Mouse (Mus musculus) limb, embryonic 13.5 days (tissue): Measurements from ENCODE around the gene Pou2f2. TPM values are rescaled to one million over a fixed set of nuclear protein-coding genes. Genes with fewer than 3 reads are reported as not detected.

Experiments used
- ATAC-seq: fragments of 200-750 bp; cut with Nextera tagmentation; 2 replicates; pipeline ENCODE4 v1.8.0; 2017; ENCODE audit warnings: low read depth, moderate number of reproducible peaks, moderate TSS enrichment; ENCODE audit not compliant: low FRiP score
- H3K27ac ChIP-seq: fragments of 300-500 bp; sonication (generic); 2 replicates; pipeline ENCODE4 v1.5.1; 2015; ENCODE audit warnings: inconsistent platforms, mild to moderate bottlenecking, moderate library complexity
- H3K27me3 ChIP-seq: fragments of 300-500 bp; sonication (generic); 2 replicates; pipeline ENCODE4 v1.6.1; 2015; ENCODE audit warnings: mild to moderate bottlenecking, inconsistent platforms
- H3K36me3 ChIP-seq: fragments of 300-500 bp; sonication (generic); 2 replicates; pipeline ENCODE4 v1.6.1; 2015; ENCODE audit warnings: inconsistent platforms, mild to moderate bottlenecking, moderate library complexity
- H3K4me1 ChIP-seq: fragments of 300-500 bp; sonication (generic); 2 replicates; pipeline ENCODE4 v1.6.1; 2015; ENCODE audit warnings: inconsistent platforms
- H3K4me2 ChIP-seq: fragments of 300-500 bp; sonication (generic); replicated peaks from 2 replicates; pipeline ENCODE4 v1.6.1; 2015; ENCODE audit warnings: inconsistent platforms, mild to moderate bottlenecking, moderate library complexity
- H3K4me3 ChIP-seq: fragments of 300-500 bp; sonication (generic); 2 replicates; pipeline ENCODE4 v1.5.1; 2015; ENCODE audit warnings: moderate library complexity, mild to moderate bottlenecking, inconsistent platforms
- H3K9ac ChIP-seq: fragments of 300-500 bp; sonication (generic); 2 replicates; pipeline ENCODE4 v1.6.1; 2015; ENCODE audit warnings: mild to moderate bottlenecking, inconsistent platforms
- H3K9me3 ChIP-seq: fragments of 300-500 bp; sonication (generic); 2 replicates; pipeline ENCODE4 v1.6.1; 2016; ENCODE audit warnings: inconsistent platforms
- WGBS: fragments of 180-500 bp; shearing (Covaris S2); methylation state at CpG from one replicate; pipeline ENCODE4 v1.1.7; 2015; 5-methylcytosine and 5-hydroxymethylcytosine counted together
- polyA plus RNA-seq: library from polyadenylated mRNA; unstranded; fragments of >200 nt; fragmentation: Nextera tagmentation; extraction: Ambion mirVana; gene quantifications from 2 replicates; pipeline ENCODE4 v1.2.1, GENCODE M21; 2015

Gene Pou2f2
- polyA plus RNA-seq, 1 experiment from 2014 or later, result 2.0 TPM

DNA sequence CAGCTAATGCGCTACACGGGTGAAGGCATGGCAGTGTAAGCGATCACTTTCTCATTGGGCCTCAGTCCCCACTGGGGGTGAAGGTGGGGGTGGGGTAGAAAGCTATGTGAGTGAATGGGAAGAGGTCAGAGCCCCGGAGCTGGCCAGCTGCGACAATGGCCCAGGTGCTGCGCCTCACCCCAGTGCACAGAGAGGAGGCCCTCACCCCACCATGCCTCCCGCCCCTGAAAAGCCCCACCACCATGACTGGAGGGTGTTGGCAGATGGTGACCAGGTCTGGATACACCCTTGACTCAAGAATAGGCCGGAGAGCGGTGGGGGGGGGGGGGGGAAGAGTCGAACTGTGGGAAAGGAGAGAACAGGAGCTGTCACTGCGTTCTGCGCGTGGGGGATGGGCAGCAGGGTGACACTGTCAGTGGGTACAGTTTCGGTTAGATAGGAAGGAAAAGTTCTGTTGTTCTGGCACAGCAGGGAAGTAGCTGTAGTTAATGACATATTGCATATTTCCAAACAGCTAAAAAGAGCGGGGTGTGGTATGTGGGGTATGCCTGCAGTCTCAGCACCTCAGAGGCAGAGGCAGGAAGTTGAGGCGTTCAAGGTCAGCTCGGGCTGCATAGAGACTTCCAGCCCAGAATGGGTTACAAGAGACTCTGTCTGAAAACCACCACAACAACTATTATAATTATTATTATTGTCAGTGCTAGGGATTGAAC is 72.6 kb downstream of the Pou2f2 start:
- no peak overlapping the region for H3K4me2 ChIP-seq
- 0 out of 2 replicates have a peak, but pooled peaks have one; percentile 34 for ATAC-seq
- whole genome bisulfite sequencing, result 55% methylated on average over 16 of the region's 17 CpGs

GRCm38 (mm10) chr7:25105411-25106160 is 73.9 kb downstream of the Pou2f2 start:
- Histone ChIP-seq H3K4me3 (no peak overlapping the region), H3K4me2 (no peak overlapping the region), H3K27ac (no peak overlapping the region), H3K36me3 (no peaks in the 10 kb centered on the region), H3K9ac (no peak overlapping the region), H3K27me3 (no peaks in the 10 kb centered on the region), H3K4me1 (no peaks in the 10 kb centered on the region), H3K9me3 (no peaks in the 10 kb centered on the region)
- WGBS, result 26% methylated on average over 17 of the region's 17 CpGs
- peak; percentile 16; the same call in 1 of the 2 replicates for ATAC-seq

More for the DNA sequence above, 72.6 kb downstream of the Pou2f2 start:
- Histone ChIP-seq H3K27me3 (no peaks in the 10 kb centered on the region), H3K27ac (no peak overlapping the region), H3K4me1 (no peaks in the 10 kb centered on the region), H3K9ac (no peak overlapping the region), H3K4me3 (no peak overlapping the region), H3K9me3 (no peaks in the 10 kb centered on the region), H3K36me3 (no peaks in the 10 kb centered on the region)

DNA sequence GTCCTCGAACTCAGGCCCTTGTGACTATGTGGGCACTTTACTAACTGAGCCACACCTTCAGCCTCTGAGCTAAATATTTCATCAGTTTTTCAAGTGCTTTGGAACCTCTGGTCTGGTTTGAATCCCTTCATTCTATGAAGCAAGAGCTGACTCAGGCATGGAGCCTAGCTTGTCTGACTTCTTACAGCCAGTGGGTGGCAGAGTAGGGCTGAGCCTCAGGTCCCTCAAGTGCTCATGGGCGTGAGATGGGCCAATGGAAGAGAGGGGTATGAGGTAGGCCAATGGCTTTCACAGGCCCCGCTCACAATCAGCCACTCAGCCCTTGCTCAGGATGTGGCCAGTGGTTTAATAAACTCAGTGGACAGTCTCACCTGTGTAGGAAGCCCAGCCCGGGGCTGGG is 79.9 kb downstream of the Pou2f2 start:
- Histone ChIP-seq H3K36me3 (no peaks in the 10 kb centered on the region), H3K27ac (no peak overlapping the region), H3K27me3 (peaks cover 3% of the 10 kb centered on the region; the same call in 1 of the 2 replicates), H3K9ac (no peak overlapping the region), H3K9me3 (no peaks in the 10 kb centered on the region), H3K4me3 (no peak overlapping the region), H3K4me1 (no peaks in the 10 kb centered on the region), H3K4me2 (no peak overlapping the region)
- no peak for ATAC-seq
- whole genome bisulfite sequencing, result 40% methylated on average over 4 of the region's 4 CpGs

DNA sequence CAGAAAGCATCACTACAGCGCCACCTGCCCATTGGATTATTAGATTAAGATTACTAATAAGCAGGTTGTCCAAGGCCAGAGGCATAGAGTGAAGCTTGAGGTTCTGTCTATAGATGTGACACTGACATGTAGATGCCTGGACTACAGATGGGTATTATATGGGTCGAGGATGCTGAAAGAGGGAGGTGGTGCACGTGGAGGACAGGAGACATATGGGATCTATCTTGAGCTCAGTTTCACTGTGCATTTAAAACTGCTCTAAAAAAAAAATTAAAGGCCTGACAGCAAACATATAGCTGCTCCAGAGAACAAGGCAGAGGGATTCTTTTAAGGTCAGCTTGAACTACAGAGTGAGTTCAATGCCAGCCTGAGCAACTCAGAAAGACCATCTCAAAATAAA is 81.4 kb downstream of the Pou2f2 start:
- no peak overlapping the region for H3K27ac ChIP-seq
- ATAC-seq, result no peak
- H3K4me2 ChIP-seq, result no peak overlapping the region
- H3K9ac ChIP-seq, result no peak overlapping the region
- 69% methylated on average over 3 of the region's 3 CpGs for WGBS
- H3K4me3 ChIP-seq, result no peak overlapping the region
- H3K9me3 ChIP-seq, result no peaks in the 10 kb centered on the region
- H3K27me3 ChIP-seq, result peaks cover 3% of the 10 kb centered on the region; the same call in 1 of the 2 replicates
- H3K4me1 ChIP-seq, result peaks cover 4% of the 10 kb centered on the region; the same call in 1 of the 2 replicates
- H3K36me3 ChIP-seq, result no peaks in the 10 kb centered on the region

GRCm38 (mm10) chr7:25089875-25090274 is 89.7 kb downstream of the Pou2f2 start:
- Histone ChIP-seq H3K9me3 (no peaks in the 10 kb centered on the region), H3K4me3 (no peak overlapping the region), H3K4me1 (peaks cover 23% of the 10 kb centered on the region), H3K9ac (peak overlapping the region; percentile 19; the same call in 1 of the 2 replicates), H3K27me3 (0 out of 2 replicates have a peak, but pooled peaks cover 3% of the 10 kb centered on the region), H3K36me3 (peaks cover 16% of the 10 kb centered on the region), H3K27ac (no peak overlapping the region), H3K4me2 (no peak overlapping the region)
- 39% methylated on average over 10 of the region's 10 CpGs for WGBS
- ATAC-seq, result no peak

GRCm38 (mm10) chr7:25088968-25089367 is 90.6 kb downstream of the Pou2f2 start:
- Histone ChIP-seq H3K27ac (no peak overlapping the region), H3K4me2 (peak overlapping the region; percentile 14; the same call in 1 of the 2 replicates), H3K27me3 (0 out of 2 replicates have a peak, but pooled peaks cover 3% of the 10 kb centered on the region), H3K4me3 (no peak overlapping the region), H3K9me3 (no peaks in the 10 kb centered on the region), H3K36me3 (peaks cover 25% of the 10 kb centered on the region), H3K4me1 (peaks cover 23% of the 10 kb centered on the region), H3K9ac (no peak overlapping the region)
- WGBS, result 30% methylated on average over 11 of the region's 11 CpGs
- peak; percentile 15; the same call in 1 of the 2 replicates for ATAC-seq

- Histone ChIP-seq H3K36me3 (peaks cover 29% of the 10 kb centered on the region), H3K4me2 (no peak overlapping the region), H3K9me3 (no peaks in the 10 kb centered on the region), H3K27me3 (0 out of 2 replicates have a peak, but pooled peaks cover 3% of the 10 kb centered on the region), H3K9ac (no peak overlapping the region), H3K27ac (no peak overlapping the region), H3K4me1 (peaks cover 23% of the 10 kb centered on the region), H3K4me3 (no peak overlapping the region)
- peak; percentile 55; the same call in 1 of the 2 replicates for ATAC-seq
- 13% methylated on average over 10 of the region's 10 CpGs for WGBS
Observed at GRCm38 (mm10) chr7:25088531-25088930, 91.0 kb downstream of the Pou2f2 start.

GRCm38 (mm10) chr7:25087972-25088371 is 91.6 kb downstream of the Pou2f2 start:
- peaks cover 35% of the 10 kb centered on the region for H3K36me3 ChIP-seq
- 0 out of 2 replicates have a peak, but pooled peaks cover 3% of the 10 kb centered on the region for H3K27me3 ChIP-seq
- 77% methylated on average over 5 of the region's 5 CpGs for WGBS
- ATAC-seq, result no peak
- peaks cover 18% of the 10 kb centered on the region for H3K4me1 ChIP-seq
- H3K27ac ChIP-seq, result no peak overlapping the region
- no peaks in the 10 kb centered on the region for H3K9me3 ChIP-seq
- H3K4me3 ChIP-seq, result no peak overlapping the region
- H3K9ac ChIP-seq, result no peak overlapping the region
- no peak overlapping the region for H3K4me2 ChIP-seq

DNA sequence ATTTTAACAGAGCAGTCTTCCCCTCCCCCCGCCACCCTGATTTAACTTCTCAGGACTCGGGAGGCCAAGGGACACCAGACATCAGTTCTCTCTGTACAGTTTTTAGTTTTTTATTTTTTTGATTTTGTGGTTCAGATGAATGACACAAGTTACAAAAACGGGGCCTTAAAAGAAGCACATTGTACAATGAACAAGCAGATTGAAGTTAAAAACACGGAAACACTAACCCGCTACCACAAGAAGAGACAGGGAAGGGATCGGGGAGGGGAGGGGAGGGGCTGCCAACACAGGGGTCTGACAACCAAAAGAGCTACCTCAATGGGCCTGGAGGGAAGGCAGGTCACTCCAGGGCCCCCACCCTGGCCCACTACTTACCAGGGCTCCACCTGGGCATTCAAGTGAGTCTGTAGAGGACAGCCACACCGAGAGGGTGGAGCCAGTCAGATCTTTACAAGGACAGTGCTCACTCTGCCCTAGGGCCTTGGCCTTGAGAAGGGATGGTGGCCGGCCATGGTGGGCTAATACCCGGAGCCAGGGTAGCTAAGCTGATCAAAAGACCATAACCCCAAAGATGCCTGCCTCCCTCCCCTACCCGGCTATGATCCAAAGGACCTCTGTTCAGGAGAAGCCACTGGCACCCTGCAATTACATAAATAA is 92.1 kb downstream of the Pou2f2 start:
- peaks cover 18% of the 10 kb centered on the region for H3K4me1 ChIP-seq
- 0 out of 2 replicates have a peak, but pooled peaks cover 3% of the 10 kb centered on the region for H3K27me3 ChIP-seq
- H3K4me3 ChIP-seq, result no peak overlapping the region
- H3K27ac ChIP-seq, result no peak overlapping the region
- no peak for ATAC-seq
- peaks cover 41% of the 10 kb centered on the region for H3K36me3 ChIP-seq
- H3K4me2 ChIP-seq, result no peak overlapping the region
- no peak overlapping the region for H3K9ac ChIP-seq
- H3K9me3 ChIP-seq, result no peaks in the 10 kb centered on the region
- 59% methylated on average over 10 of the region's 10 CpGs for WGBS

DNA sequence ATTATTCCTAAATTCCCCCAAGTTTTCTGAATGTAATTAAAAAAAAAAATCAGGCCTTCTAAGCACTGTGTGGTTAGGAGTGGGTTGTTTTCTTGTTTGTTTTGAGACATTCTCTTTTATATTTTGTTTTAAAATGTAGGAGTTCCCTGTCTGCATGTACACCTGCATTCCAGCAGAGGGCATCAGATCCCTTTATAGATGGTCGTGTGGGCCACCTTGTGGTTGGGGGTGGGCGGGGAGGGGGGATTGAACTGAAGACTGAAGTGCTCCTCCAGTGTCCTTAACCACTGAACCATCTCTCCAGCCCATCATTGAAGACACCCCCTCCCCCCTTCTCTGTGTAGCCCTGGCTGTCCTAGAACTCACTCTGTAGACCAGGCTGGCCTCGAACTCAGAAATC is 92.9 kb downstream of the Pou2f2 start:
- Histone ChIP-seq H3K27me3 (no peaks in the 10 kb centered on the region), H3K27ac (no peak overlapping the region), H3K9ac (no peak overlapping the region), H3K4me2 (no peak overlapping the region), H3K4me1 (peaks cover 18% of the 10 kb centered on the region), H3K4me3 (no peak overlapping the region), H3K36me3 (peaks cover 48% of the 10 kb centered on the region), H3K9me3 (no peaks in the 10 kb centered on the region)
- no peak for ATAC-seq
- 51% methylated on average over 3 of the region's 3 CpGs for WGBS

DNA sequence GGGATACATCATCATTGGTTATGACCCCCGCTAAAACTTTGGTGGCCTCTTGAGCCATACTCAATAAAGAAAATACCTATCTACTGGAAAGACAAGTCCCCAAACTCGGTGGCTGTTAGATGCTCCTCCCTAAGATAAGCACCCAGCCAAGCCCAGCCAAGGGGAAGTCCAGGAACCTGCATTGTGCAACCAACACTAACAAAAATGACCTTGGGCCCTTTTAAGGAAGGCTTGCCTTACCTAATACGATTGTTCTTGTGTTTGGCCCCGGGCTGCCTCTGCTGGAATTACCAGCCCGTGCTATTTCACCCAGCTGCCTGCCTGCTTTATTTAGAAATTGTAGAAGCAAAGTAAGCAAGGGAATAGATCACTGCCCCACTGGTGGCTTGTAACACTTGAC is 94.9 kb downstream of the Pou2f2 start:
- Histone ChIP-seq H3K4me1 (peaks cover 13% of the 10 kb centered on the region), H3K36me3 (peaks cover 69% of the 10 kb centered on the region), H3K27ac (no peak overlapping the region), H3K9ac (no peak overlapping the region), H3K4me3 (no peak overlapping the region), H3K27me3 (no peaks in the 10 kb centered on the region), H3K9me3 (no peaks in the 10 kb centered on the region), H3K4me2 (no peak overlapping the region)
- WGBS, result 85% methylated on average over 5 of the region's 5 CpGs
- no peak for ATAC-seq

DNA sequence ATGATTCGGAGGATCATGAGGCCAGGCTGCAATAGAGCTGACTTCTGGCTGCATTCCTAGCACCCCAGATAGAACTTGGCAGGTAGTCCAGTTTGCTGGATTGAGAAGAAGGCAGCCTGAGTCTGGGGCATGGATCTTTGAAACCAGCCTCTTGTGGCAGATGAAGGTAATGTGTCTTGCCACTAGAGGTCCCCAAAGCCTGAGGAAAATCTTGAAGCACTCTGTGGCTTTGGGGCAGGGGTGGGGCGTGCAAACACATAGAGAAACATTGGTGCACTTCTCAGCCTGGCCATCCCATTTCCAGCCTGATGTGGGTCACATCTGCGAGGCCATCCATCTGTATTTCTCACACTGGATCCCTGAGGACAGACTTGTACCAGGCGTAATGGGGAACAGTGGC is 97.0 kb downstream of the Pou2f2 start:
- H3K27ac ChIP-seq, result no peak overlapping the region
- ATAC-seq, result no peak
- 85% methylated on average over 4 of the region's 4 CpGs for WGBS
- H3K27me3 ChIP-seq, result no peaks in the 10 kb centered on the region
- no peaks in the 10 kb centered on the region for H3K9me3 ChIP-seq
- H3K4me2 ChIP-seq, result no peak overlapping the region
- H3K4me3 ChIP-seq, result no peak overlapping the region
- H3K9ac ChIP-seq, result no peak overlapping the region
- peaks cover 15% of the 10 kb centered on the region for H3K4me1 ChIP-seq
- H3K36me3 ChIP-seq, result peaks cover 77% of the 10 kb centered on the region
